Mouse (Mus musculus) intestine, embryonic 16.5 days (tissue): ENCODE data around the gene Ackr3. TPM values are rescaled to one million over a fixed set of nuclear protein-coding genes. Genes with fewer than 3 reads are reported as not detected.

Experiments used
- ATAC-seq: fragments of 200-750 bp; cut with Nextera tagmentation; 2 replicates; pipeline ENCODE4 v1.8.0; 2017; ENCODE audit warnings: moderate TSS enrichment, moderate library complexity
- H3K27ac ChIP-seq: fragments of 300-500 bp; sonication (generic); 2 replicates; pipeline ENCODE4 v1.5.1; 2014; ENCODE audit warnings: mild to moderate bottlenecking, low read length
- H3K27me3 ChIP-seq: fragments of 300-500 bp; sonication (generic); replicated peaks from 2 replicates; pipeline ENCODE4 v1.6.1; 2014; ENCODE audit warnings: low read length, control low read depth, mixed read lengths; ENCODE audit not compliant: control insufficient read depth, insufficient read depth
- H3K36me3 ChIP-seq: fragments of 300-500 bp; sonication (generic); 2 replicates; pipeline ENCODE4 v1.6.1; 2014; ENCODE audit warnings: low read length, control low read depth; ENCODE audit not compliant: control insufficient read depth, insufficient read depth
- H3K4me1 ChIP-seq: fragments of 300-500 bp; sonication (generic); 2 replicates; pipeline ENCODE4 v1.6.1; 2014; ENCODE audit warnings: low read length, control low read depth, mixed read lengths; ENCODE audit not compliant: control insufficient read depth, insufficient read depth
- H3K4me2 ChIP-seq: fragments of 300-500 bp; sonication (generic); 2 replicates; pipeline ENCODE4 v1.6.1; 2014; ENCODE audit warnings: low read depth, low read length, control low read depth
- H3K4me3 ChIP-seq: fragments of 300-500 bp; sonication (generic); 2 replicates; pipeline ENCODE4 v1.5.1; 2014; ENCODE audit warnings: mild to moderate bottlenecking, low read length
- H3K9ac ChIP-seq: fragments of 300-500 bp; sonication (generic); 2 replicates; pipeline ENCODE4 v1.6.1; 2014; ENCODE audit warnings: low read depth, low read length
- H3K9me3 ChIP-seq: fragments of 300-500 bp; sonication (generic); 2 replicates; pipeline ENCODE4 v1.6.1; 2016; ENCODE audit warnings: low read length, control low read depth; ENCODE audit not compliant: control insufficient read depth
- WGBS: fragments of 180-500 bp; shearing (Covaris S2); extraction: QIAGEN DNeasy Blood & Tissue Kit; methylation state at CpG from one replicate; pipeline ENCODE4 v1.1.7; 2014; 5-methylcytosine and 5-hydroxymethylcytosine counted together
- polyA plus RNA-seq: library from polyadenylated mRNA; unstranded; fragments of >200 nt; fragmentation: Nextera tagmentation; extraction: Ambion mirVana; gene quantifications from 2 replicates; pipeline ENCODE4 v1.2.1, GENCODE M21; 2015

The Ackr3 gene
- polyA plus RNA-seq, 1 experiment from 2014 or later: 11.8 TPM

DNA sequence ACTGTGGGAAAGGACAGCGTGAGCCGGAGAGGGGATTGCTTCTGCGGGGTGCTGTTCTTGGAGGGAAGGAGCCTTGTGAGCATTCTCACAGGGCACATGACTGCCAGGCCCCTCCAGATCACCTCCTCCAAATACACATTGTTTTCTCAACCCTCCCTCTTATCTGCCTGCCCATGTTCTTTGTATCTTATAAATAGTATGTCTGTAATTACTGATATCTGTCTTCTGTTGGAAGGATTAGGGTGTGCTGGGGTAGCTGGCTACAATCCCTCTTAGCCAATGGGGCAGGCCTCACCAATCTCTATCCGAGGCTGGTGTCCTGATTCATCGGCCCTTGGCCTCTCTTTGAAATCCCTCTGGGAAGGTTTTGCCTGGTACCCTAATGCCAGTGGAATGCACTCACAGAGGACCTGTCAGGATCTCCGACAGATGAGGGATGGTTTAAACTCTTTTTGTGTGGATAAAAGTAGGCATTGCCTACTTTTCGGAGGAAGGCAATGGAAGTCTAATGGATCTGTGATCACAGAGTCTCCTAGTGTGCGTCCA lies 38.7 kb downstream of the Ackr3 start:
- no peaks in the 10 kb centered on the region for H3K9me3 ChIP-seq
- WGBS: 74% methylated on average over 8 of the region's 8 CpGs
- no peaks in the 10 kb centered on the region for H3K36me3 ChIP-seq
- no peak for ATAC-seq
- H3K9ac ChIP-seq: no peak overlapping the region
- no peak overlapping the region for H3K4me3 ChIP-seq
- no peaks in the 10 kb centered on the region for H3K27me3 ChIP-seq
- no peaks in the 10 kb centered on the region for H3K4me1 ChIP-seq
- H3K27ac ChIP-seq: no peak overlapping the region
- no peak overlapping the region for H3K4me2 ChIP-seq

DNA sequence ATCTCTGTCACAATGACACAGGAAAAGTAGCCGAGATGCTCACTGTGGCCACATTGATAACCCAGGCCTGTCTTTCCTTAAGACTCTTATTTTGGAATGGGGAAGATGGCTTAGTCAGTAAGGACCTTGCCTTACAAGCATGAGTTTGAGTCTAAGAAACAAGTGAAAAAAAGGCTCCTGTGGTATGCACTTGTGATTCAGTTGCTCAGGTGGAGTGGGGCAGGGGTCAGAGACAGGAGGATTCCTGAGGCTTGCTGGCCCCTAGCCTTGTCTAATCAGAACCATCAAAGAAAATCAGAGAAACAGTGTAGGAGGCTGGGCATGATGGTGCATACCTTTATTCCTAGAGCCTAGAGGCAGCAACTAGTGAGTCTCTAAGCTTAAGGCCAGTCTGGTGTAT lies 40.8 kb downstream of the Ackr3 start:
- Histone ChIP-seq H3K9me3 (no peaks in the 10 kb centered on the region), H3K9ac (no peak overlapping the region), H3K27ac (no peak overlapping the region), H3K36me3 (no peaks in the 10 kb centered on the region), H3K27me3 (no peaks in the 10 kb centered on the region), H3K4me3 (no peak overlapping the region), H3K4me2 (no peak overlapping the region), H3K4me1 (no peaks in the 10 kb centered on the region)
- WGBS: 97% methylated on average over 1 of the region's 1 CpGs
- ATAC-seq: no peak

DNA sequence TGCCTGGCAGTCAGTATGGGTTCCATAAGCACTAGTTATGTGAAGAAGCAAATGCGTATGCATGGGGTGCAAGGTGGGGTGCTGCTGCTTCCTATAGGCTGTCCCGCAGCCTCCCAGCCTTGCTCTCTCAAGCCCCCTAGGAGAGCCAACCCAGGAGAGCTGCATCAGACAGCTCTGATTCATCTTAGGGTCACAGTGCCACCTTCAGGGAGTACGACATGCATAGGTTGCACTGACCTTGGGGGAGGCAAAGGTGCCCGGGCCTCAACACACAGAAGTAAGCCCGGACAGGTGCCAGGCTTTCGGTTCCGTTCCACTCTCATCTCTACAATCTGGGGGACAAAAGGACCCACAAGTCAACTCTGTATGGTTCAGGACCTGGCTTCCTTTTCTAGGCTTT lies 41.8 kb downstream of the Ackr3 start:
- H3K9me3 ChIP-seq: no peaks in the 10 kb centered on the region
- no peak overlapping the region for H3K27ac ChIP-seq
- H3K4me2 ChIP-seq: no peak overlapping the region
- H3K9ac ChIP-seq: no peak overlapping the region
- H3K27me3 ChIP-seq: no peaks in the 10 kb centered on the region
- WGBS: 79% methylated on average over 7 of the region's 7 CpGs
- H3K36me3 ChIP-seq: no peaks in the 10 kb centered on the region
- H3K4me3 ChIP-seq: no peak overlapping the region
- no peaks in the 10 kb centered on the region for H3K4me1 ChIP-seq
- no peak for ATAC-seq

DNA sequence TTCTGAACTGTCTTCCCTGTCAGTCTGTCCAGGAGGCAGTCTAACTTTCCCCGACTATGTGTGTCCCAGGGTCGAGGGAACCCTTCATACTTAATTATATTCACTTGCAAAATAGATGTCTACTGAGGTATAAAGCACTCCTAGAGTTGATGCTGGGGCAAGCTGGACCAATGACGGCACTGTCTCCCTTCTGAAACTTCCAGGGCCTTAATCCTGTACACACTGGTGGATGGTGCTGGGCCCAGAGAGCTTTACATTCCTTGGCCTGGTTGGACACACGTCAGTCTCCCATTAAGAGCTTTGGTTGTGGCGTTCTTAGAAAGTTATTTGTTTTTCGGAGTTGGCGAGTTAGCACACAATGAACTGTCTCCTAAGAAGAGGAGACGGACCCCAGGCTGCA lies 42.3 kb downstream of the Ackr3 start:
- Histone ChIP-seq H3K4me2 (no peak overlapping the region), H3K4me1 (no peaks in the 10 kb centered on the region), H3K9ac (no peak overlapping the region), H3K36me3 (no peaks in the 10 kb centered on the region), H3K27ac (no peak overlapping the region), H3K9me3 (no peaks in the 10 kb centered on the region), H3K4me3 (no peak overlapping the region), H3K27me3 (no peaks in the 10 kb centered on the region)
- no peak for ATAC-seq
- WGBS: 68% methylated on average over 8 of the region's 8 CpGs

DNA sequence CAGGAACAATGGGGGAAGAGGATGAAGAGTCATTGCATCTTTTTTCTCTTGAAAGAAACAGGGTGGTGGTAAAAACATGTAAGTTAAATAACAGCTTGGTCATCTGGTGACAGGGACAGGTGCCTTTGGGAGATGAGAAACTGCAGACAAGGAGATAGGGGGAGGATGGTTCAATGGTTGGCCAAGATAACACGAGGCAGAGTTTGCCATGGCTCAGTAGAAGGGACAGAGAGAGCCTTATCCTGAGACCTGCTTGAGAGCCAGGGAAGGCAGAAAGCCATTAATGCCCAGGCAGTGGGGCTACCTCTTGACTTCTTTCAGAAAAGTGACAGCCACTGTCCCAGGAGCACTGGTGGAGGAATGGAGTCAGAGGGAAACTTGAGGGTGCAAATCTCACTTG lies 43.0 kb downstream of the Ackr3 start:
- 84% methylated on average over 1 of the region's 1 CpGs for WGBS
- H3K27me3 ChIP-seq: no peaks in the 10 kb centered on the region

DNA sequence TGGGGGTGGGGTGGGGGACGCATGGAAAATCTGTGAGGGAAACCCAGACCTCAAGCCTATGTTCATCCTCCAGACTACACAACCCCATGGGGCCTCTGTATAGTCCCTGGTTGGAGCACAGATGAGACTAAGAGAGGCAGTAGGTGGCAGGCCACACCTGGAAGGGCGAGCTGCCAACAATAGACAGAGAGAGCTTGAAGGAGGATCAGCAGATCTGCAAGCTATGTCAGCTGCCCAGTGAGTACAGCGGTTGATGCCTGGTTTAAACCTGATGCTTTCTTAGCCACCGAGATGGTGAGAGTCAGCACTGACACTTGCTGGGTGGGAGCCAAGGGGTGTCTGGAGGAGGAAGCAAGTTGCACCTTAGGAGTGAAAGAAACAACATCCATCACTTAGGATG lies 43.5 kb downstream of the Ackr3 start:
- ATAC-seq: no peak
- Histone ChIP-seq H3K36me3 (no peaks in the 10 kb centered on the region), H3K9ac (no peak overlapping the region), H3K9me3 (no peaks in the 10 kb centered on the region), H3K27me3 (no peaks in the 10 kb centered on the region), H3K27ac (no peak overlapping the region), H3K4me2 (no peak overlapping the region), H3K4me3 (no peak overlapping the region), H3K4me1 (no peaks in the 10 kb centered on the region)
- WGBS: 67% methylated on average over 4 of the region's 4 CpGs

More for the DNA sequence above, 43.0 kb downstream of the Ackr3 start:
- Histone ChIP-seq H3K4me1 (no peaks in the 10 kb centered on the region), H3K9me3 (no peaks in the 10 kb centered on the region), H3K4me3 (no peak overlapping the region), H3K36me3 (no peaks in the 10 kb centered on the region), H3K4me2 (no peak overlapping the region), H3K27ac (no peak overlapping the region), H3K9ac (no peak overlapping the region)
- ATAC-seq: 0 out of 2 replicates have a peak, but pooled peaks have one; percentile 52

DNA sequence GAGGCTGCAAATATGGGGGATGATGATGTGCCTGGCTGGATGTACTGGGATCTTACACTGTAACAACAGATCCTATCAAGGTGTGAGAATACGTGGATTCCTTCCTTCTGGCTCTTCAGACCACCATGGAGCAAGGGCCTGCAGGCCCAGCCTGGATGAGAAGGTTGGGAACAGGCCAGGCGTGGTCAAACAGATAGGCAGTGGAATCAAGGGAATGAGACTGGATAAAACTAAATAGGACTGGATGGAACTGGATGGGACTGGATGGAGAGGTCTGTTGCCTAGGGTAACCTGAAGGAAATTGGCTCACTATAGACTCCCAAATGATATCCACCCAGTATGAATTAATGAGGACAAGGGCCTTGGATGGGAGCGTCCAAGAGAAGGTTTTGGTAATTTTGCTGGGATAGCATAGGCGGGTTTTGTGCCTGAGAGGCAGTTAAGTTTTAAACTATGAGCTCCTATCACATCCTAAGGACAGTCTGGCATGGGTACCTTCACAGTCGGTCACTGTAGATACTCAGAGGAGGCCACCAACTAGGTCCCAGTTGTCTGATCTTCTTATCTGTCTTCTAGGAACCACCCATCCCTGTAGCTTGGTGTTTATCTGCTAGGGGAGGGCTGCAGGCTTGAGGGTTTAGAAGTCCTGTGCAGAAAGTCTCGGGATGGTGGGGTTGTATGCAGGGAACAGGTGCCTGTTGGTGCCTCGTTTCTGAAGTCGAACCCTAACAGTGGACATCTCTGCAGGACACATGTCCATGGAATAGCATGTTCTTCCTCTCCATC lies 44.2 kb downstream of the Ackr3 start:
- no peaks in the 10 kb centered on the region for H3K4me1 ChIP-seq
- H3K4me3 ChIP-seq: no peak overlapping the region
- no peaks in the 10 kb centered on the region for H3K27me3 ChIP-seq
- H3K9ac ChIP-seq: no peak overlapping the region
- ATAC-seq: peak; percentile 68
- WGBS: 84% methylated on average over 8 of the region's 8 CpGs
- no peak overlapping the region for H3K27ac ChIP-seq
- no peaks in the 10 kb centered on the region for H3K36me3 ChIP-seq
- no peaks in the 10 kb centered on the region for H3K9me3 ChIP-seq
- H3K4me2 ChIP-seq: no peak overlapping the region

DNA sequence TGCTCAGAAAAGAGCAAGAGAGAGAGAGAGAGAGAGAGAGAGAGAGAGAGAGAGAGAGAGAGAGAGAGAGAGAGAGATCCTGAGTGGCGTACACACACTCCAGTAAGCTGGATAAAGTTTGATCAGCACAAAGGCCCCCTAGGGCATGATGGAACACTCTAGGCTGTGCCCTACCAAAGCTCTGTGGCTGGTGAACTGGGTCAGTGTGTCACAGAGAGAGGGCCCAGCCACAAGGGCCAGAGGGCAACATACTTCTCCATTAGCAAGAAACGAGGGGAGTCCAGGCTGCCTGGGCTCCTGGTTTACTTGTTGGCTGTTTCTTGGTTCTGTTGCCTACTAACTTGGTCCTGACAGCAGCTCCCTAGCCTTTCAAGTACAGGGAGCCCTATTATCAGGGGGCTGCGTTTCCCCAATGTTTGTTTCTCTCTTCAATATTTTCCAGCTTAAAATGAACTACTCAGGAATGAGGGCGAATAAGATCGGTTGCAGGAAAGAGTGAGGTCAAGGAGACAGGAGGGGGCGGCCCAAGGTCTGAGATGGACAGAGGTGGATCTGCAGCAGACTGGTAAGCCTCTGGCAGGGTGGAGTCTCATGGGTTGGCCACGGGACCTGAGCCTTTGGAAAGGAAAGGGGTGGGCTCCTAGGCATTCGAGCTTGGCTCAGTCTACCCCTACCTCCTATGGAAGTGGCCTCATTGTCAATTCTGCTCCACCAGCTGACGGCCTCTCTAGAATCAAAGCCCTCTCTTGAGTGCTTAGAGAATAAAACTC lies 45.4 kb downstream of the Ackr3 start:
- no peaks in the 10 kb centered on the region for H3K9me3 ChIP-seq
- no peak overlapping the region for H3K9ac ChIP-seq
- no peaks in the 10 kb centered on the region for H3K36me3 ChIP-seq
- 80% methylated on average over 9 of the region's 9 CpGs for WGBS
- H3K27ac ChIP-seq: no peak overlapping the region
- no peak overlapping the region for H3K4me2 ChIP-seq
- H3K4me1 ChIP-seq: no peaks in the 10 kb centered on the region
- ATAC-seq: no peak
- H3K27me3 ChIP-seq: no peaks in the 10 kb centered on the region
- no peak overlapping the region for H3K4me3 ChIP-seq

DNA sequence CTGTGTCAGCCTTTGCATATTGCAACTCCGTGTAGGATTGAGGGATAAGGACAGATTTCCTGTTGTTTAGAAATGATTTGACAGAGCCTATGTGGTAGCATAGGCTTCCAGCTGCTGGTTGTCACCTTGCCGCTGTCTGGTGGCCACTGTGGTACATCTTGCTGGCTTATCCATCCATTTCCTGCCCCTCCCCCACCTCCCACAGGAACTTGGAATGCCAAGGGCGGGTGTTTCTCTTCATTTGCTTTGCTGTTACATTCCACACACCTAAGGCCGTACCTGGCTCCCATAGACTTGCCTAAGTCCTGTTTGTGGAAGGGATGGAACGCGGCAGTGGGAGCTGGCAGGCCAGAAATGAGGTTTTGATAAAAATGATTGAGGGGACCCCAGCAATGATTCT lies 46.6 kb downstream of the Ackr3 start:
- no peak overlapping the region for H3K27ac ChIP-seq
- no peak overlapping the region for H3K9ac ChIP-seq
- 69% methylated on average over 6 of the region's 6 CpGs for WGBS
- H3K4me3 ChIP-seq: no peak overlapping the region
- H3K9me3 ChIP-seq: no peaks in the 10 kb centered on the region
- H3K4me1 ChIP-seq: no peaks in the 10 kb centered on the region
- H3K4me2 ChIP-seq: no peak overlapping the region
- H3K27me3 ChIP-seq: no peaks in the 10 kb centered on the region
- H3K36me3 ChIP-seq: no peaks in the 10 kb centered on the region
- ATAC-seq: no peak
